Mouse (Mus musculus): ENCODE data around the gene Cpt1a. TPM values are rescaled to one million over a fixed set of nuclear protein-coding genes. Genes with fewer than 3 reads are reported as not detected.

Gene Cpt1a
- polyA plus RNA-seq, 1 experiment from 2014 or later, result 9.5 TPM

DNA sequence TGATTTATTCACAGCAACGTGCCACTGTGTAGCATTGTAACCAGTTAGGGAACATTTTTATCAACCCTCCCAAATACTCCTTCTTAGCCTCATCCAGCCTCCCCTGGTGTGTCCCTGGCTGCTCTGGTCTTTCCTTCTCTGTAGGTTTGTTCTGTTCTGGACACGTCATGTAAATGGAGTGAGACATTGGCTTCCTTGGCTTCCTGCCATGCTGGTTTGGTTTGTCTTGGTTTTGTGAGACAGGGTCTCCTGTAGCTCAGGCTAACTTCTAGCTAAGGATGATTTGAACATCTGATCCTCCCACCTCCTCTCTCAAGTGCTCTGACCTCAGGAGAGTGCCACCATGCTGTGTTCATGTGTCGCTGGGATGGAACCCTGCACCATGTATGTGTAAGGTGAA, 21.8 kb downstream of the Cpt1a start:
- no peak overlapping the region for H3K4me3 ChIP-seq (ENCODE audit: low read depth, low read length)
- H3K27me3 ChIP-seq (ENCODE audit: control insufficient read depth, insufficient read depth, low read length), result no peaks in the 10 kb centered on the region
- ATAC-seq (replicated peaks; ENCODE audit: insufficient number of reproducible peaks, low FRiP score, low TSS enrichment, low read depth) (no peak), DNase-seq (ENCODE audit: low spot score) (no peak)
- 79% methylated on average over 3 of the region's 3 CpGs for WGBS
- H3K9ac ChIP-seq (replicated peaks; ENCODE audit: low read length), result no peak overlapping the region
- no peak overlapping the region for H3K4me2 ChIP-seq (ENCODE audit: low read depth, low read length)
- no peaks in the 10 kb centered on the region for H3K36me3 ChIP-seq (replicated peaks; ENCODE audit: control insufficient read depth, insufficient read depth, low read depth, low read length)
- no peaks in the 10 kb centered on the region for H3K4me1 ChIP-seq (ENCODE audit: control insufficient read depth, insufficient read depth, low read length)
- no peaks in the 10 kb centered on the region for H3K9me3 ChIP-seq (replicated peaks; ENCODE audit: control insufficient read depth, low read length)
- no peak overlapping the region for H3K27ac ChIP-seq (replicated peaks; ENCODE audit: low read depth, low read length)

DNA sequence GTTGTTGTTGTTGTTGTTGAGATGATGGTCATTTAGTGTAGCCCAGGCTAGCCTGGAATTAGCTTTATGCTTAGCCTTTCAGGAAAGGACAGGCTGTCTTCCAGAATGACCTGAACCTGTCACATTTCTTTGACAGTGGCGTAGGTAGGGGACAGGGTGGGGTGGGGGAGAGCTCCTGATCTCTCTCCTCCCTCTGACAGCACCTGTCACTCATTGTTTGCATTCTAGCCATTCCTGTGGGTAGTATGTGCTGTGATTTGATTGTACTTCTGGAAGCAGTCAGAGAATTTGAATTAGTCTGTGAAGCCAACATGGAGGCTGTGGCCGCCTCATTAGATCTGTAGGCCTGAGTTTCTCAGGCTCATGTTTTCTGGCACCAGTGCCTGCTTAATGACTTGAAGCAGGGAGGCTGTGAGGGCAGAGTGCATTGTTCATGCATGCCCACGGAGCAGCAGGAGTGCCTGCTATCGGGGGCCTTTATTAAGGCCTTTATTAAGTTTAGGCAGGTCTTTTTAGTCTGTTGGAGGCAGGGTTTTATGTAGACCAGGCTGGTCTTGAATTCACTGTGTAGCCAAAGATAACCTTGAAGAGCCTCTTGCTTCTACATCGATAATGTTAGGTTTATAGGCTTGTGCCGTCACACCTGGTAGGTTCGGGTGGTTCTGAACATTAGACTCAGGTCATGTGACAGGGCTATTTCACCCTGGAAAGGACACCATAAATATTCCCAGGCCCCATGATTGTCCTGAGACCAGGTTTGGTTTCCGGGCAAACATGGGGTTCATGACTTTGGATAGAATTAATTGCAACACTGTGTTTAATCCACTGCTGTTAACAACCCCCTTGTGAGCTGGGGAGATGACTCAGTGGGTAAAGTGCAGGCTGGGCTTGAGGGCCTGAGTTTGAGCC, 22.8 kb downstream of the Cpt1a start:
- 86% methylated on average over 8 of the region's 8 CpGs for WGBS
- H3K4me1 ChIP-seq (ENCODE audit: control insufficient read depth, insufficient read depth, low read length), result no peaks in the 10 kb centered on the region
- H3K27ac ChIP-seq (replicated peaks; ENCODE audit: low read depth, low read length), result no peak overlapping the region
- H3K4me3 ChIP-seq (ENCODE audit: low read depth, low read length), result no peak overlapping the region
- no peaks in the 10 kb centered on the region for H3K27me3 ChIP-seq (ENCODE audit: control insufficient read depth, insufficient read depth, low read length)
- DNase-seq (ENCODE audit: low spot score) (no peak), ATAC-seq (replicated peaks; ENCODE audit: insufficient number of reproducible peaks, low FRiP score, low TSS enrichment, low read depth) (no peak)
- H3K9ac ChIP-seq (replicated peaks; ENCODE audit: low read length), result no peak overlapping the region
- no peaks in the 10 kb centered on the region for H3K9me3 ChIP-seq (replicated peaks; ENCODE audit: control insufficient read depth, low read length)
- H3K4me2 ChIP-seq (ENCODE audit: low read depth, low read length), result no peak overlapping the region
- no peaks in the 10 kb centered on the region for H3K36me3 ChIP-seq (replicated peaks; ENCODE audit: control insufficient read depth, insufficient read depth, low read depth, low read length)

DNA sequence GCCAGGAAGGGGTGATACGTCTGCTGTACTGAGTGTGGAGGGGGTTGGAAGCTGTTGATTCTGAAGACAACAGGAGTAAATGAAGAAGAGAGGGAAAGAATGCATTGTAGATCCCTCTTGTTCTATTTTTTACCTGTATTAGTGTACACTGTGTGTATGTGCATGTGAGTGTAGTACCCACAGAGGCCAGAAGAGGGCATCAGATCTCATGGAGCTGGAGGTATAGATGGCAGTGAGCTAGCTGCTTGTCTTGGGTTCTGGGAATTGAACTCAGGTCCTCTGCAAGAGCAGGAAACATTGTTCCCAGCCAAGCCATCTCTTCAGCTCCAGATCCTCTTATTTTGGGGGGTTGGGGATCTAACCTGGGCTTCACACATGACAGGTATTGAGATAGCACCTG, 25.6 kb downstream of the Cpt1a start:
- H3K4me1 ChIP-seq (ENCODE audit: control insufficient read depth, insufficient read depth, low read length), result no peaks in the 10 kb centered on the region
- H3K27me3 ChIP-seq (ENCODE audit: control insufficient read depth, insufficient read depth, low read length), result no peaks in the 10 kb centered on the region
- H3K9ac ChIP-seq (replicated peaks; ENCODE audit: low read length), result no peak overlapping the region
- no peaks in the 10 kb centered on the region for H3K36me3 ChIP-seq (replicated peaks; ENCODE audit: control insufficient read depth, insufficient read depth, low read depth, low read length)
- no peak for ATAC-seq (replicated peaks; ENCODE audit: insufficient number of reproducible peaks, low FRiP score, low TSS enrichment, low read depth)
- DNase-seq (ENCODE audit: low spot score), result no peak
- no peak overlapping the region for H3K4me3 ChIP-seq (ENCODE audit: low read depth, low read length)
- 83% methylated on average over 1 of the region's 1 CpGs for WGBS
- H3K27ac ChIP-seq (replicated peaks; ENCODE audit: low read depth, low read length), result no peak overlapping the region
- no peaks in the 10 kb centered on the region for H3K9me3 ChIP-seq (replicated peaks; ENCODE audit: control insufficient read depth, low read length)
- no peak overlapping the region for H3K4me2 ChIP-seq (ENCODE audit: low read depth, low read length)

DNA sequence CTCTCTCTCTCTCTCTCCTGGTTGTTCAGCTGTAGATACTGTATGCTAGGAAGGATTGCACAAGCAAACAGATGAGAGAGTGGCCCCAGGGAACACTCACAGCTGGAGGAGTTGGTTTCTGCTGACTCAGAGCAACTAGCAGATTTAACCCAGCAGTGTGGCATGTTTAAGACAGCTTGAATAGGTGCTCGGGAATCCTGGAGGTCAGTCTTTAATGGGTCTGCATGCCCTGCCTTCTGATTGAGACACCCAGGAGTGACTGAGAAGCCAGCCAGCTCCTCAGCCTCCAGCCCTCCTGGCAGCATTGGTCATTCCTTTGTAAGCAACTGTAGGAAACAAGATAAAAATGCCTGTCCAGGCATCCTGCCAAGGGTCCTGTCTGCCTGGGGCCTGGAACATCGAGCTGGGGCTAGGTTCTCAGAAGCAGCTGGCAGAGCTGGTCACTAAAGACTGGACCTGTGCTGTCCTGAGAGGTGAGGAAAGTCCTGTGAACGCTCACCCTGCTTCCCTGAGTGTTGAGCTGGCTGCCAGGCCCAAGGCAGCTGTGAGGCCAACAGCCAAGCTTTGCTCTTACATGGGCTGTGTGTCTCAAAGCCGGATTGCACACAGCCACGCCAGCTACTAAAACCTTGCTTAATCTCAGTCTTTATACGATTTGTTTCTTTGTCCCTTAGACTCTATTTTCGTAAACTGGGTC, 31.4 kb downstream of the Cpt1a start:
- H3K4me1 ChIP-seq (ENCODE audit: control insufficient read depth, insufficient read depth, low read length), result no peaks in the 10 kb centered on the region

DNA sequence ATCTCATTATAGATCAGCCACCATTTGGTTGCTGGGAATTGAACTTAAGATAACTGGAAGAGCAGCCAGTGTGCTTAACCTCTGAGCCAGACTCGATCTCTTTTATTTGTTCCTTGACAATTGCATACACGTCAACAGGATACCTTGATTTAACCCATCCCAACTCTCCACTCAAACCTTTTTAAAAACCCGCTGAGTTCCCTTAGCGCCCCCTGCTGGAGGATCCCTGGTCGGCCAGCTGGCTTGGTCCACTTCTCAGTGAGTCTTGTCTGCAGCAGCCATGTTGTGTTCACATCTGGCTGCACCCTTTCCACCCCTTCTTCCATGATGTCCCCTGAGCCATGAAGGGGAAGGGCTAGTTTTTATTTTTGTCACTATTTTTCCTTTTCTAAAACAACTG, 33.0 kb downstream of the Cpt1a start:
- no peak overlapping the region for H3K9ac ChIP-seq (replicated peaks; ENCODE audit: low read length)
- no peaks in the 10 kb centered on the region for H3K9me3 ChIP-seq (replicated peaks; ENCODE audit: control insufficient read depth, low read length)
- H3K27ac ChIP-seq (replicated peaks; ENCODE audit: low read depth, low read length), result no peak overlapping the region
- H3K36me3 ChIP-seq (replicated peaks; ENCODE audit: control insufficient read depth, insufficient read depth, low read depth, low read length), result no peaks in the 10 kb centered on the region
- DNase-seq (ENCODE audit: low spot score) (no peak), ATAC-seq (replicated peaks; ENCODE audit: insufficient number of reproducible peaks, low FRiP score, low TSS enrichment, low read depth) (no peak)
- no peak overlapping the region for H3K4me2 ChIP-seq (ENCODE audit: low read depth, low read length)
- H3K4me1 ChIP-seq (ENCODE audit: control insufficient read depth, insufficient read depth, low read length), result no peaks in the 10 kb centered on the region
- WGBS, result 64% methylated on average over 5 of the region's 5 CpGs
- H3K27me3 ChIP-seq (ENCODE audit: control insufficient read depth, insufficient read depth, low read length), result no peaks in the 10 kb centered on the region
- no peak overlapping the region for H3K4me3 ChIP-seq (ENCODE audit: low read depth, low read length)

More for the DNA sequence above, 31.4 kb downstream of the Cpt1a start:
- no peak overlapping the region for H3K9ac ChIP-seq (replicated peaks; ENCODE audit: low read length)
- ATAC-seq (replicated peaks; ENCODE audit: insufficient number of reproducible peaks, low FRiP score, low TSS enrichment, low read depth) (no peak), DNase-seq (ENCODE audit: low spot score) (no peak)
- no peak overlapping the region for H3K27ac ChIP-seq (replicated peaks; ENCODE audit: low read depth, low read length)
- no peak overlapping the region for H3K4me2 ChIP-seq (ENCODE audit: low read depth, low read length)
- no peaks in the 10 kb centered on the region for H3K27me3 ChIP-seq (ENCODE audit: control insufficient read depth, insufficient read depth, low read length)
- H3K36me3 ChIP-seq (replicated peaks; ENCODE audit: control insufficient read depth, insufficient read depth, low read depth, low read length), result no peaks in the 10 kb centered on the region
- H3K4me3 ChIP-seq (ENCODE audit: low read depth, low read length), result no peak overlapping the region
- WGBS, result 64% methylated on average over 7 of the region's 7 CpGs
- no peaks in the 10 kb centered on the region for H3K9me3 ChIP-seq (replicated peaks; ENCODE audit: control insufficient read depth, low read length)

DNA sequence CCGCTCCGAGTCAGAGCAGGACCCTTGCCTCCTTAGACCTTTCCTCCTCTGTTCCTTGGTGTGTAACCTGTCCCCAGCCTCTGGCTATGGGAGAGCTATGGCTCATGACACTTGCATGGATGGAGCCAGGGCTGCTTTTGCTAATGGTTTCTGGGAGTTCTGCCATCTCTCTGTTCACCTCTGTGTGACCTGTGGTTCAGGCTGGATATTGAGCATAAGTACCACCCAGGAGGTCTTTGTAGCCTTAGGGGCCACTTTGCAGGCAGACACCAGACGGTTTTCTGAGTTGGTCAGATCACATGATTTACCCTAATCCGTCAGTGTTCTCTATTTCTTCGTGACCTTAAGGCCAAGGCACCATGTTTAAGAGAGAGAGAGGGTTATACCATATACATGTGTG, 34.4 kb downstream of the Cpt1a start:
- H3K4me1 ChIP-seq (ENCODE audit: control insufficient read depth, insufficient read depth, low read length), result no peaks in the 10 kb centered on the region
- H3K9me3 ChIP-seq (replicated peaks; ENCODE audit: control insufficient read depth, low read length), result no peaks in the 10 kb centered on the region
- no peak overlapping the region for H3K4me2 ChIP-seq (ENCODE audit: low read depth, low read length)
- H3K9ac ChIP-seq (replicated peaks; ENCODE audit: low read length), result no peak overlapping the region
- no peak for DNase-seq (ENCODE audit: low spot score)
- no peaks in the 10 kb centered on the region for H3K36me3 ChIP-seq (replicated peaks; ENCODE audit: control insufficient read depth, insufficient read depth, low read depth, low read length)
- WGBS, result 64% methylated on average over 5 of the region's 5 CpGs
- no peaks in the 10 kb centered on the region for H3K27me3 ChIP-seq (ENCODE audit: control insufficient read depth, insufficient read depth, low read length)
- H3K4me3 ChIP-seq (ENCODE audit: low read depth, low read length), result no peak overlapping the region
- ATAC-seq (replicated peaks; ENCODE audit: insufficient number of reproducible peaks, low FRiP score, low TSS enrichment, low read depth), result no peak
- H3K27ac ChIP-seq (replicated peaks; ENCODE audit: low read depth, low read length), result no peak overlapping the region

DNA sequence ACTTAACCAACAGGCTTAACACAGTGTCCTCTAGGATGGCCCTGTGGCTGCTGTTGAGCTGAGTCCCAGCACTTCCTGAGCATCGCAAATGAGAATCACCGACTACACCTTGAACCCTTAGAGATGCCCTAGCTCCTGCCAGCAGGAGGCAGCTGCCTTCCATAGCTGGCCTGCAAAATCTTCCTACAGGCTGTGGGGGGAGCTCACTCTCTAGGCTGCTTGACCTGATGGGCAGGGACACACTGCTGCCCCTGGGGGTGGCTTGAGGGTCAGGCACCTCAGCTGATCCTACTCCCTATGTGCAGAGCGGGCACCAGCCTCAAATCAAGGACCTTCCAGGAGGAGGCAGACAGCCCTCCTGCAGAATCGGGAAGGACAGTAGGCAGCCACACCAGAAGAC, 35.5 kb downstream of the Cpt1a start:
- no peak for ATAC-seq (replicated peaks; ENCODE audit: insufficient number of reproducible peaks, low FRiP score, low TSS enrichment, low read depth)
- 65% methylated on average over 4 of the region's 4 CpGs for WGBS
- H3K27me3 ChIP-seq (ENCODE audit: control insufficient read depth, insufficient read depth, low read length), result no peaks in the 10 kb centered on the region

More for the DNA sequence above, 35.5 kb downstream of the Cpt1a start:
- Histone ChIP-seq H3K9me3 (replicated peaks; ENCODE audit: control insufficient read depth, low read length) (no peaks in the 10 kb centered on the region), H3K27ac (replicated peaks; ENCODE audit: low read depth, low read length) (no peak overlapping the region), H3K4me3 (ENCODE audit: low read depth, low read length) (no peak overlapping the region), H3K4me2 (ENCODE audit: low read depth, low read length) (no peak overlapping the region), H3K36me3 (replicated peaks; ENCODE audit: control insufficient read depth, insufficient read depth, low read depth, low read length) (no peaks in the 10 kb centered on the region), H3K9ac (replicated peaks; ENCODE audit: low read length) (no peak overlapping the region), H3K4me1 (ENCODE audit: control insufficient read depth, insufficient read depth, low read length) (no peaks in the 10 kb centered on the region)
- no peak for DNase-seq (ENCODE audit: low spot score)

Measured in embryonic facial prominence, embryonic 11.5 days (tissue).